Mouse (Mus musculus): Measurements from ENCODE around the gene Baiap2l2.
A peak's percentile ranks its signal among the peaks of the same experiment; 100 is the strongest.

The Baiap2l2 gene

GRCm38 (mm10) chr15:79212750-79213446 is 72.4 kb downstream of the Baiap2l2 start:
- no peak for DNase-seq

GRCm38 (mm10) chr15:79210357-79210756 is 75.0 kb downstream of the Baiap2l2 start:
- no peak for DNase-seq

- peak; percentile 55 to 73 for DNase-seq
Observed at GRCm38 (mm10) chr15:79208758-79209439, 76.4 kb downstream of the Baiap2l2 start.

GRCm38 (mm10) chr15:79208211-79208610 is 77.1 kb downstream of the Baiap2l2 start:
- DNase-seq: no peak

Data from lung, adult 18-20 months (tissue).